Comparison of ENCODE assay signal across 8 mouse cellular contexts in genomic region chr14:61681708-61682701, GRCm38 (mm10).
DNase-seq lines count a peak whose midpoint lies in the region; ATAC-seq and TF ChIP-seq lines count a peak whose summit lies in the region.

No protein-coding gene starts in this region.

- peak overlapping the region; percentile 98 for H3K9ac ChIP-seq in MEL (ENCODE audit: control insufficient read depth, low read depth, low read length, poor library complexity, severe bottlenecking)
- H3K9ac ChIP-seq in forebrain, postnatal 0 days = peak overlapping the region; percentile 82
- H3K9ac ChIP-seq in lung, embryonic 15.5 days = peak overlapping the region; percentile 83

- 2% methylated on average over 85 of the region's 90 CpGs for WGBS in forebrain, postnatal 0 days
- under 1% methylated on average over 83 of the region's 90 CpGs for WGBS in lung, embryonic 15.5 days
- under 1% methylated on average over 90 of the region's 90 CpGs for whole genome bisulfite sequencing in olfactory bulb, adult 2 months

- TF ChIP-seq CTCF in MEL (IDR thresholded peaks at IDR 0.05 in 2 of 3, conservative IDR thresholded peaks at IDR 0.05 in 1 of 3; ENCODE audit: control insufficient read depth in 1 of 3, insufficient read depth in 1 of 3, low read depth in 2 of 3, low read length in 3 of 3, poor library complexity in 1 of 3, severe bottlenecking in 1 of 3) = no peak
- 0 out of 2 replicates have a peak, but pooled peaks have one; percentile 4 for TF ChIP-seq CTCF in forebrain, postnatal 0 days (IDR thresholded peaks at IDR 0.05; ENCODE audit: low read depth)
- no peak for TF ChIP-seq CTCF in olfactory bulb, adult 2 months (IDR thresholded peaks at IDR 0.05; ENCODE audit: insufficient read depth, low read depth, low read length)

- H3K36me3 ChIP-seq in MEL (ENCODE audit: control insufficient read depth in 1 of 2, insufficient read depth in 2 of 2, low read length in 2 of 2) = peaks cover 0 to 10% of the 10 kb centered on the region in 2 experiments; a peak in 2 of 4 replicates
- H3K36me3 ChIP-seq in forebrain, postnatal 0 days (ENCODE audit: insufficient read depth) = no peaks in the 10 kb centered on the region
- no peaks in the 10 kb centered on the region for H3K36me3 ChIP-seq in lung, embryonic 15.5 days

- TF ChIP-seq POLR2A in MEL (IDR thresholded peaks at IDR 0.05; ENCODE audit: control insufficient read depth in 1 of 2, insufficient read depth in 1 of 2, low read depth in 1 of 2, low read length in 2 of 2, poor library complexity in 1 of 2) = peak in 1 of 2 experiments; percentile 53; a peak in 3 of 4 replicates
- TF ChIP-seq POLR2A in olfactory bulb, adult 2 months (IDR thresholded peaks at IDR 0.05; ENCODE audit: insufficient read depth, low read depth, low read length) = peak; percentile 48

- H3K27me3 ChIP-seq in MEL (ENCODE audit: control insufficient read depth in 1 of 2, insufficient read depth in 2 of 2, low read length in 2 of 2) = no peaks in the 10 kb centered on the region
- H3K27me3 ChIP-seq in forebrain, postnatal 0 days (ENCODE audit: insufficient read depth, low read length) = no peaks in the 10 kb centered on the region; the same call in 1 of the 2 replicates
- H3K27me3 ChIP-seq in lung, embryonic 15.5 days = peaks cover 17% of the 10 kb centered on the region; the same call in 1 of the 2 replicates

- TF ChIP-seq RAD21 in MEL (IDR thresholded peaks at IDR 0.05; ENCODE audit: low read depth, low read length) = no peak

- H3K4me1 ChIP-seq in MEL (ENCODE audit: control insufficient read depth in 1 of 2, insufficient read depth in 2 of 2, low read length in 2 of 2) = peaks cover 0 to 11% of the 10 kb centered on the region in 2 experiments; a peak in 2 of 4 replicates
- H3K4me1 ChIP-seq in forebrain, postnatal 0 days (ENCODE audit: insufficient read depth) = peaks cover 4% of the 10 kb centered on the region
- H3K4me1 ChIP-seq in lung, embryonic 15.5 days = peaks cover 50% of the 10 kb centered on the region
- peaks cover 10% of the 10 kb centered on the region for H3K4me1 ChIP-seq in olfactory bulb, adult 2 months (ENCODE audit: control insufficient read depth, insufficient read depth, low read length)

- peaks cover 36% of the 10 kb centered on the region for H3K79me2 ChIP-seq in MEL (ENCODE audit: control insufficient read depth, insufficient read depth, low read length, poor library complexity)

- H3K9me3 ChIP-seq in MEL (replicated peaks; ENCODE audit: insufficient read depth, low read length) = no peaks in the 10 kb centered on the region
- no peaks in the 10 kb centered on the region for H3K9me3 ChIP-seq in forebrain, postnatal 0 days (ENCODE audit: low read length)
- H3K9me3 ChIP-seq in lung, embryonic 15.5 days = no peaks in the 10 kb centered on the region

- peak; percentile 93 for DNase-seq in MEL (ENCODE audit: low read depth, low spot score)
- DNase-seq in cerebellum, adult 18-20 months = peak; percentile 82 to 87
- peak; percentile 89 for DNase-seq in forebrain, postnatal 0 days
- DNase-seq in heart, postnatal 4 days = peak; percentile 94
- DNase-seq in layer of hippocampus, adult 9-10 months (ENCODE audit: low spot score) = peak; percentile 51
- DNase-seq in thymus, postnatal 0 days (ENCODE audit: low spot score) = peak; percentile 94

- H3K27ac ChIP-seq in MEL (ENCODE audit: control insufficient read depth, low read depth, low read length) = peak overlapping the region; percentile 95
- H3K27ac ChIP-seq in forebrain, postnatal 0 days (ENCODE audit: low read depth, low read length) = peak overlapping the region; percentile 98
- peak overlapping the region; percentile 98 for H3K27ac ChIP-seq in lung, embryonic 15.5 days
- H3K27ac ChIP-seq in olfactory bulb, adult 2 months (ENCODE audit: insufficient read depth, low read depth, low read length) = peak overlapping the region; percentile 97

- peak overlapping the region; percentile 93 for H3K4me2 ChIP-seq in forebrain, postnatal 0 days (ENCODE audit: low read depth)
- H3K4me2 ChIP-seq in lung, embryonic 15.5 days = peak overlapping the region; percentile 93

- H3K4me3 ChIP-seq in MEL (ENCODE audit: control insufficient read depth in 1 of 2, insufficient read depth in 1 of 2, low read depth in 2 of 2, low read length in 2 of 2) = peak overlapping the region; percentile 78 to 94
- peak overlapping the region; percentile 96 for H3K4me3 ChIP-seq in forebrain, postnatal 0 days (ENCODE audit: low read depth, low read length)
- peak overlapping the region; percentile 89 for H3K4me3 ChIP-seq in lung, embryonic 15.5 days
- peak overlapping the region; percentile 99 for H3K4me3 ChIP-seq in olfactory bulb, adult 2 months (ENCODE audit: insufficient read depth, low read depth, low read length)

- ATAC-seq in forebrain, postnatal 0 days = peak; percentile 80
- ATAC-seq in lung, embryonic 15.5 days (ENCODE audit: borderline replicate concordance, extremely low read depth, low FRiP score, low TSS enrichment) = peak; percentile 87

- TF ChIP-seq EP300 in MEL (IDR thresholded peaks at IDR 0.05; ENCODE audit: low read depth in 1 of 2, low read length in 2 of 2) = peak in 1 of 2 experiments; percentile 27; a peak in 2 of 4 replicates

TF ChIP-seq in MEL, 35 proteins besides CTCF, POLR2A, EP300 and RAD21:
- TF ChIP-seq MAFK (IDR thresholded peaks at IDR 0.05; ENCODE audit: borderline replicate concordance, low read depth, low read length) (peak; percentile 28; the same call in 1 of the 2 replicates), MXI1 (IDR thresholded peaks at IDR 0.05; ENCODE audit: low read depth, low read length) (peak; percentile 48), TCF12 (IDR thresholded peaks at IDR 0.05; ENCODE audit: low read depth, low read length) (no peak), TBP (IDR thresholded peaks at IDR 0.05; ENCODE audit: low read depth, low read length) (peak; percentile 94), NELFE (IDR thresholded peaks at IDR 0.05; ENCODE audit: low read depth, low read length) (peak; percentile 38; the same call in 1 of the 2 replicates), BHLHE40 (IDR thresholded peaks at IDR 0.05; ENCODE audit: borderline replicate concordance, low read depth, low read length) (peak; percentile 96), MYC (IDR thresholded peaks at IDR 0.05; ENCODE audit: low read depth, low read length) (no peak), POLR2AphosphoS2 (IDR thresholded peaks at IDR 0.05; ENCODE audit: low read length) (peak; percentile 15; the same call in 1 of the 2 replicates), TAL1 (IDR thresholded peaks at IDR 0.05; ENCODE audit: low read length) (no peak), MYB (IDR thresholded peaks at IDR 0.05; ENCODE audit: low read depth, low read length) (no peak), MAZ (IDR thresholded peaks at IDR 0.05; ENCODE audit: low read depth, low read length) (peak; percentile 15; the same call in 1 of the 2 replicates), MEF2A (IDR thresholded peaks at IDR 0.05; ENCODE audit: extremely low read depth, insufficient replicate concordance, low read depth, low read length, poor library complexity, severe bottlenecking) (no peak), ZKSCAN1 (IDR thresholded peaks at IDR 0.05; ENCODE audit: low read depth, low read length) (no peak), USF2 (IDR thresholded peaks at IDR 0.05; ENCODE audit: borderline replicate concordance in 1 of 2, insufficient read depth in 1 of 2, low read depth in 1 of 2, low read length in 2 of 2) (peak in 1 of 2 experiments; percentile 72; a peak in 2 of 4 replicates), SIN3A (IDR thresholded peaks at IDR 0.05; ENCODE audit: low read length) (peak; percentile 74), MAX (IDR thresholded peaks at IDR 0.05; ENCODE audit: low read length) (no peak), ZNF384 (IDR thresholded peaks at IDR 0.05; ENCODE audit: low read depth, low read length) (peak; percentile 64), ETS1 (IDR thresholded peaks at IDR 0.05; ENCODE audit: low read depth, low read length) (peak; percentile 82), JUND (IDR thresholded peaks at IDR 0.05; ENCODE audit: low read depth, low read length) (no peak), USF1 (IDR thresholded peaks at IDR 0.05; ENCODE audit: low read depth, low read length) (peak; percentile 95)

Comparison
In these comparisons a context has a peak if more than half of its experiments do, and no peak if none do; other contexts are left out.
1. Peak in every context shown above with its lines: DNase-seq, ATAC-seq, H3K4me3 ChIP-seq and H3K27ac ChIP-seq.